Mouse (Mus musculus) G1E (cell line): ENCODE measurements around the gene Sp6.

Source experiments
- CTCF ChIP-seq: IDR thresholded peaks from 2 replicates; pipeline ENCODE4 v1.5.1; 2012; ENCODE audit warnings: low read depth, low read length, inconsistent platforms, mixed read lengths
- TAL1 ChIP-seq: conservative IDR thresholded peaks from 2 replicates; pipeline ENCODE4 v1.6.1; 2012; ENCODE audit warnings: low read depth, low read length, inconsistent platforms, mixed read lengths

DNA sequence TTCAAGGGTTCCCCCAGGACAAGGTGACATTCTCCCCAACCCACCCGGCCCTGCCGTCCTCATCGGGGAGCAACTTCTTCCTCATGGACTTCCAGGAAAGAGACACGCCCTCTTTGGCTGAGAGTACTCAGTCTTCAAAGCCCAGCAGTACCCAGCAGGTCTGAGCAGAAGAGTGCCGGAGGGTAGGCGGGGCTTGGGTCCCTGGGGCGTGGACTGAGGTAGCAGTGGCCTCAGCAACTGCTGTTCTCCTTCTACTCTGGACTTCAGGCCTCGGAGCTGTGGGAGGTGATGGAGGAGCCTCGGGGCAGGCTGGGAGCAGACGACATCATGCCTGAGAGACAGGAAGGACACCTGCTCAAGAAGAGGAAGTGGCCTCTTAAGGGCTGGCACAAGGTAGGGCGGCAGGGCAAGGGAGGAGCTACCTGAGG lies 39.0 kb downstream of the Sp6 start:
- TF ChIP-seq CTCF (no peak), TAL1 (no peak)
